ENCODE assay signal across 13 mouse cellular contexts in the genomic region with DNA sequence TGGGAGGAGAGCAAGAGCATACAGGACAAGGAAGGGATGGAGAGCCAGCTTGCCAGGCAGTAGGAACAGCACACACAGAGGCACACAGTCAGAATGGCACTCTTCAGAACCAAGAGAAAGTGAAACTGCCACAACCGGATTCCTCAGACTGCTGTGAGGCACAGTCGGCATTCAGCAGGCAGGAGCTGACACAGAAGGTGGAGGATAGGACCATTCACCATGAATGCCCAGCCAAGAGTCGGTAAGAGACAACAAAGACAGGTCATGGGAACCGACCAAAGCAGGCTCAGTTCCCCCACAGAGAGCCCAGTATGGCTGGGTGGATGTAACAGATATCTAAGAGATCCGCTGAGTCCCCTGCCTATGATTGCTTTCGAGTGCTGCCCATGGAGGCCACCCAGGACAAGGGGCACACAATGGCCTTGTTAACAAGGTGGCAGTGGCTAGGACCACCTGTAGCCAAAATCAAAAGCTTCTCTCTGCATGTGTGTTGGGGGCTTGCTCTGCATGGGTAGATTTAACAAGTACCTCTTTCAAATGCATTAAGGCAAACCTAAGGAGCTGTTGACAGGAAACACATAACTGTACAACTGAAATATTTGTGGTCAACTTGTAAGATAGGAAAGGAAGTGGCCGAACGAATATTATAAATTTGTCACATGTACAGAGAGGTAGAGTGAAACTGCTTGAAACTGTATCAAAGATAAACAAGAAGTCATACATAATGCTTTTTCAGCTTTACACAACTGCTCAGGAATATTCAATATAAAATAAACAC. TPM values are rescaled to one million over a fixed set of nuclear protein-coding genes. Genes with fewer than 3 reads are reported as not detected.
DNase-seq lines count a peak whose midpoint lies in the region; ATAC-seq and TF ChIP-seq lines count a peak whose summit lies in the region.
"Had no signal": no experiment of that assay in that cellular context is flagged by ENCODE, and none has a peak within 500 bp of the region (broad histone marks: within the 10 kb centered on the region; RNA-seq: fewer than 3 reads in every experiment).

No protein-coding gene starts in this region.

- no peak overlapping the region for H3K27ac ChIP-seq in stomach, postnatal 0 days (replicated peaks)
- H3K27ac ChIP-seq: limb, embryonic 10.5 days had no signal

- H3K4me1 ChIP-seq in stomach, postnatal 0 days (replicated peaks; ENCODE audit: control insufficient read depth, insufficient read depth), result no peaks in the 10 kb centered on the region
- H3K4me1 ChIP-seq: limb, embryonic 10.5 days had no signal

- ATAC-seq in megakaryocyte progenitor cell, adult 5-6 weeks (replicated peaks; ENCODE audit: poor library complexity), result peak; percentile 49
- no peak for ATAC-seq in stomach, postnatal 0 days (ENCODE audit: low FRiP score, low TSS enrichment)
- ATAC-seq: hindbrain, embryonic 16.5 days had no signal

- no peak for TF ChIP-seq EP300 in stomach, postnatal 0 days (optimal IDR thresholded peaks at IDR 0.05)

- DNase-seq in spleen, adult 18-20 months, result peak; percentile 24 to 52
- no peak for DNase-seq in spleen, adult 12 weeks (ENCODE audit: low spot score)
- peak; percentile 30 for DNase-seq in NIH3T3 (ENCODE audit: low read depth)
- no peak for DNase-seq in MN1 (ENCODE audit: low spot score)
- no peak for DNase-seq in stomach, postnatal 0 days (ENCODE audit: low spot score)
- no peak for DNase-seq in heart, adult 8-10 months (ENCODE audit: low spot score)
- DNase-seq: embryo, embryonic 11 days; gastrocnemius, postnatal 25 days; kidney, postnatal 4 days had no signal

- no peaks in the 10 kb centered on the region for H3K36me3 ChIP-seq in stomach, postnatal 0 days (ENCODE audit: control insufficient read depth, insufficient read depth, low read length)
- H3K36me3 ChIP-seq: limb, embryonic 10.5 days had no signal

- no peak for TF ChIP-seq CTCF in stomach, postnatal 0 days (IDR thresholded peaks at IDR 0.05; ENCODE audit: low read depth)

- no peaks in the 10 kb centered on the region for H3K9me3 ChIP-seq in stomach, postnatal 0 days (ENCODE audit: control insufficient read depth, low read length)
- H3K9me3 ChIP-seq: limb, embryonic 10.5 days had no signal

- no peaks in the 10 kb centered on the region for H3K27me3 ChIP-seq in stomach, postnatal 0 days (ENCODE audit: control insufficient read depth, insufficient read depth, low read length)

- no peak overlapping the region for H3K4me3 ChIP-seq in stomach, postnatal 0 days (ENCODE audit: low read depth, low read length)
- H3K4me3 ChIP-seq: limb, embryonic 10.5 days had no signal

- 61% methylated on average over 8 of the region's 8 CpGs for WGBS in stomach, postnatal 0 days

- no peak overlapping the region for H3K4me2 ChIP-seq in stomach, postnatal 0 days (replicated peaks; ENCODE audit: low read depth)

- H3K9ac ChIP-seq in stomach, postnatal 0 days (ENCODE audit: low read length), result no peak overlapping the region

RNA-seq across cellular contexts. Expression of a gene that starts 17.7 kb away (rescaled TPM):
- total RNA-seq in megakaryocyte progenitor cell, adult 5-6 weeks (2015), result 6.7 and 7.8 TPM in 2 replicates
- total RNA-seq in megakaryocyte progenitor cell, adult 5-6 weeks (2017), result 2.8 and 4.1 TPM in 2 replicates
- polyA plus RNA-seq in stomach, postnatal 0 days (2015; fragmentation: Nextera tagmentation; extraction: Ambion mirVana), result 2.6 and 3.6 TPM in 2 replicates
- total RNA-seq in heart, adult 8-10 months (2022), result under 1 TPM; 0.60 to 0.75 (median 0.64) TPM
- total RNA-seq: gastrocnemius, postnatal 25 days had no signal
- polyA plus RNA-seq: forebrain, embryonic 11.5 days had no signal

Comparison
In these comparisons a context has a peak if more than half of its experiments do, and no peak if none do; other contexts are left out.
1. DNase-seq: peak in spleen, adult 18-20 months (2 of 2) and NIH3T3 (single experiment); none in spleen, adult 12 weeks (single experiment), MN1 (single experiment), stomach, postnatal 0 days (single experiment) and heart, adult 8-10 months (single experiment).